Mouse (Mus musculus) kidney, adult 2 months (tissue): ENCODE results near the gene Actg1.

ENCODE experiments used
- CTCF ChIP-seq: fragments of 200-500 bp; conservative IDR thresholded peaks from 2 replicates; pipeline ENCODE4 v1.5.1; 2011; ENCODE audit warnings: low read depth, mild to moderate bottlenecking, control low read depth, low read length, moderate library complexity, mixed read lengths; ENCODE audit not compliant: insufficient read depth, insufficient read length
- POLR2A ChIP-seq: fragments of 200-500 bp; IDR thresholded peaks from one replicate; pipeline ENCODE4 v1.6.1; 2011; ENCODE audit warnings: low read depth, low read length, control low read depth

GRCm38 (mm10) chr11:120308441-120309320, 39.7 kb downstream of the Actg1 start:
- TF ChIP-seq CTCF (no peak), POLR2A (no peak)
